Mouse (Mus musculus) hindbrain, postnatal 0 days (tissue): ENCODE results near the gene Ninj2. TPM values are rescaled to one million over a fixed set of nuclear protein-coding genes. Genes with fewer than 3 reads are reported as not detected.

ENCODE experiments used
- ATAC-seq: fragments of 200-750 bp; cut with Nextera tagmentation; 2 replicates; pipeline ENCODE4 v1.8.0; 2017; ENCODE audit warnings: mild to moderate bottlenecking, moderate TSS enrichment, moderate library complexity
- DNase-seq: peaks from one replicate; pipeline ENCODE4 v3.0.0-alpha.2; 2015; ENCODE audit warnings: low spot score
- H3K27ac ChIP-seq: fragments of 300-500 bp; sonication (generic); 2 replicates; pipeline ENCODE4 v1.5.1; 2014; ENCODE audit warnings: mild to moderate bottlenecking
- H3K27me3 ChIP-seq: fragments of 300-500 bp; sonication (generic); 2 replicates; pipeline ENCODE4 v1.6.1; 2014; ENCODE audit warnings: low read length, mixed read lengths; ENCODE audit not compliant: insufficient read depth
- H3K36me3 ChIP-seq: fragments of 300-500 bp; sonication (generic); 2 replicates; pipeline ENCODE4 v1.6.1; 2014; ENCODE audit warnings: low read length, mixed read lengths; ENCODE audit not compliant: insufficient read depth
- H3K4me1 ChIP-seq: fragments of 300-500 bp; sonication (generic); 2 replicates; pipeline ENCODE4 v1.6.1; 2014; ENCODE audit warnings: antibody characterized with exemption, low read length, mixed read lengths; ENCODE audit not compliant: insufficient read depth
- H3K4me2 ChIP-seq: fragments of 300-500 bp; sonication (generic); 2 replicates; pipeline ENCODE4 v1.6.1; 2014; ENCODE audit warnings: low read depth, mild to moderate bottlenecking, low read length, moderate library complexity, mixed read lengths
- H3K4me3 ChIP-seq: fragments of 300-500 bp; sonication (generic); 2 replicates; pipeline ENCODE4 v1.5.1; 2014; ENCODE audit warnings: low read length
- H3K9ac ChIP-seq: fragments of 300-500 bp; sonication (generic); replicated peaks from 2 replicates; pipeline ENCODE4 v1.6.1; 2014; ENCODE audit warnings: mild to moderate bottlenecking, low read length, moderate library complexity, mixed read lengths
- H3K9me3 ChIP-seq: fragments of 300-500 bp; sonication (generic); 2 replicates; pipeline ENCODE4 v1.6.1; 2016; ENCODE audit warnings: low read length, mixed read lengths
- CTCF ChIP-seq: IDR thresholded peaks from 2 replicates; pipeline ENCODE4 v1.5.1; 2016; ENCODE audit warnings: antibody characterized with exemption, control low read depth, low read depth
- WGBS: fragments of 180-500 bp; shearing (Covaris S2); extraction: QIAGEN DNeasy Blood & Tissue Kit; methylation state at CpG from one replicate; pipeline ENCODE4 v1.1.7; 2014; 5-methylcytosine and 5-hydroxymethylcytosine counted together
- polyA plus RNA-seq: library from polyadenylated mRNA; unstranded; fragments of >200 nt; fragmentation: Nextera tagmentation; extraction: Ambion mirVana; gene quantifications from 2 replicates; pipeline ENCODE4 v1.2.1, GENCODE M21; 2015
- total RNA-seq: library from RNA; depleted of rRNA; stranded (reverse); fragments of >200 nt; gene quantifications from 2 replicates; pipeline ENCODE4 v1.2.3, GENCODE M21; 2014

The Ninj2 gene
- total and polyA plus RNA-seq, 2 experiments from 2014 or later: not detected

DNA sequence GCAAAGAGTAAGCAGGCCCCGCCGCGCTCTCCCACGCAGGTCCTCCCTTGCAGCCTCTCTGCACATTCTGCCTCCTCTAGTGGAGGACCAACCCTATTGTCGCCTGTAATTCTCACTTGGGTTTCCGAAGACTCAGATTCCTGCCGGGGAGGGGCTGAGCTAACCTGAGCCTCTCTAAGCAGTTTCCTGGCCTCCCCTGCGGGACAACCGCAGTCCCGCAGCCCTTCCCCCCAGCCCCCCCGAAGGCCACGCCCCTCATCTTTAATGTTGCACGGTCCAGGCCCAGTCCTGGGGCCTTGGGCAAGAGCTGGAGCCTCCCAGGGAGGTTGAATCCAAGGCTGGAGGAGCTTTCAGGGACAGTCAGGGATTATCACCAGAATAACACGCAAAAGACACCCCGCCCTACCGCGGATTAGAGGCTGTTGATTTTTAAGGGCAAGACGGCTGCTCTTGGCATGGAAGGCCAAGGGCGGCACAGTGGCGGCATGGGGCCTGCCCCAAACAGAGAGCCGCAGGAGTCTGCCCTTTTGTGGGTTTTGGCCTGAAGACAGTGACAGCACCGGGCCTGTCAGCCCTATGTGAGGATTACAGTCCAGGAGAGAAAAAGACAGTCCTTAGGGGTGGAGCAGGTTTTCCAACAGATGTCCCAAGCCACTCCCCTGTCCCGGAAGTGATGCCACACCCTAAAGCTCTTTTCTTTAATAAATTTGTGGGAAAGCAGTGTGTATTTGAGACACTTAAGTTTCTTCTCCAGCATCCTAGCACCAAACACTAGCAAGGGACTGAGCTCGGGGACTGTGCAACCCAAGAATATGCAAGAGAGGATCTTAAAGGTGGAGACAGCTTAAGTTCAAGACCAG is 95.5 kb downstream of the Ninj2 start:
- ATAC-seq: no peak
- no peak for DNase-seq
- Histone ChIP-seq H3K9ac (no peak overlapping the region), H3K4me3 (no peak overlapping the region), H3K4me1 (no peaks in the 10 kb centered on the region), H3K36me3 (no peaks in the 10 kb centered on the region), H3K27me3 (no peaks in the 10 kb centered on the region), H3K27ac (no peak overlapping the region), H3K9me3 (no peaks in the 10 kb centered on the region), H3K4me2 (0 out of 2 replicates have a peak overlapping the region, but pooled peaks have one; percentile 6)
- 24% methylated on average over 24 of the region's 24 CpGs for WGBS
- TF ChIP-seq CTCF: peak; percentile 19; the same call in 1 of the 2 replicates

GRCm38 (mm10) chr6:120189287-120189686 is 96.1 kb downstream of the Ninj2 start:
- H3K4me1 ChIP-seq: no peaks in the 10 kb centered on the region

GRCm38 (mm10) chr6:120190365-120190764 is 97.2 kb downstream of the Ninj2 start:
- Histone ChIP-seq H3K4me2 (no peak overlapping the region), H3K9me3 (no peaks in the 10 kb centered on the region), H3K27me3 (no peaks in the 10 kb centered on the region), H3K27ac (no peak overlapping the region), H3K4me3 (no peak overlapping the region), H3K9ac (no peak overlapping the region), H3K4me1 (no peaks in the 10 kb centered on the region), H3K36me3 (no peaks in the 10 kb centered on the region)
- DNase-seq (no peak), ATAC-seq (no peak)
- no peak for TF ChIP-seq CTCF
- 97% methylated on average over 4 of the region's 4 CpGs for WGBS

More at GRCm38 (mm10) chr6:120189287-120189686, 96.1 kb downstream of the Ninj2 start:
- Histone ChIP-seq H3K4me2 (no peak overlapping the region), H3K9ac (no peak overlapping the region), H3K27ac (no peak overlapping the region), H3K27me3 (no peaks in the 10 kb centered on the region), H3K9me3 (no peaks in the 10 kb centered on the region), H3K4me3 (no peak overlapping the region), H3K36me3 (no peaks in the 10 kb centered on the region)
- TF ChIP-seq CTCF: no peak
- no peak for ATAC-seq
- no peak for DNase-seq
- 79% methylated on average over 5 of the region's 5 CpGs for WGBS

DNA sequence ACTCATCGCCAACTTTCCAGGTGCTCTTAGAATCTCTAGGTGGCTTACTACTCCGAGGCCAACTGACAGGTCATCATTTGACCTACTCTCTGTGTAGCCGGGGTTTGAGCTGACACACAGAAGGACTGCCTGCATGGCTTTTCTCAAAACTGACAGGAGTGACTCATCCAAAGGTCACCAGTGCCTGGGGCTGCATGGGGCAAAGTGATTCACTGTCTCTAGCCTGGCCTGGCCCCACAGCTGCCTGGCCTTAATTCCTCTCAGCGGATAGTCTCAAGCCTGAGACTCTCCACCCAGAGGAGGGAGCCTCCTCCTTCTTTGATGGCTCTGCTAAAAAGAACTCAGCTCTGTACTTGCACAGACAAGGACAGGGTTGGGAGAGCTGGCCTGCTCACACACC is 97.8 kb downstream of the Ninj2 start:
- Histone ChIP-seq H3K4me1 (no peaks in the 10 kb centered on the region), H3K4me2 (no peak overlapping the region), H3K27me3 (no peaks in the 10 kb centered on the region), H3K9me3 (no peaks in the 10 kb centered on the region), H3K27ac (no peak overlapping the region), H3K36me3 (no peaks in the 10 kb centered on the region), H3K9ac (no peak overlapping the region), H3K4me3 (no peak overlapping the region)
- no peak for TF ChIP-seq CTCF
- DNase-seq: no peak
- WGBS: 87% methylated on average over 4 of the region's 4 CpGs
- ATAC-seq: no peak

- DNase-seq: no peak
- no peaks in the 10 kb centered on the region for H3K27me3 ChIP-seq
- H3K4me2 ChIP-seq: no peak overlapping the region
- no peaks in the 10 kb centered on the region for H3K4me1 ChIP-seq
- no peak for TF ChIP-seq CTCF
- H3K9ac ChIP-seq: no peak overlapping the region
- WGBS: 73% methylated on average over 7 of the region's 7 CpGs
- H3K4me3 ChIP-seq: no peak overlapping the region
- ATAC-seq: no peak
- H3K9me3 ChIP-seq: no peaks in the 10 kb centered on the region
- no peaks in the 10 kb centered on the region for H3K36me3 ChIP-seq
- H3K27ac ChIP-seq: no peak overlapping the region
Measured at GRCm38 (mm10) chr6:120191396-120192170, 98.4 kb downstream of the Ninj2 start.

DNA sequence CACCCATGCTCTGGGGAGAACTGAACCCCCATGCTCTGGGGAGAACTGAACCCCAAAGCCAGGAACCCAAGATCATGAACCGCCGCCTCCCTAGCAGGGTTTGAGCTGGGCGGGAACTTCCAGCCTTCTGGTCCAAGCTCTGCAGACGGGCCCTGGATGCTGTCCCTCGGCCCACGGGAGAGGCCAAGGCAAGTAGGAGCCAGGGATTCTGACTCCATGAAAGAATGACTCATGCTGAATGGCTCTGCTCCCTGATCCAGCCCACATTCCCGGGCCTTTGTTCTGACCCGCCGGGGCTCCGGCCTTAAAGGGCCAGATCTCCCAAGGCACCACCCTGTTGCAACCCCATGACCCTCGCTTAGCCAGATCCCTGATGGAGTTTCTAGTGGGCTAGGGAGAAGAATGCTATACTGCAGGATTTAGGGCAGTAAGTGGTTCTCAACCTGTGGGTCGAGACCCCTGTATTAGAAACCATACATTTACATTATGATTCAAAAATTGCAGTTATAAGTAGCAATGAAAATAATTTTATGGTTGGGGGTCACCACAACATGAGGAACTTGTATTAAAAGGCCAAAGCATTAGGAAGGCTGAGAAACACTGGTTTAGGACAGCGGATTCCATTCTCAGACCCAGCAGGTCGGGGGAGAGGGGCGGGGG is 99.2 kb downstream of the Ninj2 start:
- H3K27ac ChIP-seq: no peak overlapping the region
- H3K36me3 ChIP-seq: no peaks in the 10 kb centered on the region
- no peak overlapping the region for H3K4me3 ChIP-seq
- no peaks in the 10 kb centered on the region for H3K4me1 ChIP-seq
- no peak for TF ChIP-seq CTCF
- DNase-seq: peak; percentile 58
- no peak overlapping the region for H3K9ac ChIP-seq
- no peaks in the 10 kb centered on the region for H3K9me3 ChIP-seq
- no peaks in the 10 kb centered on the region for H3K27me3 ChIP-seq
- ATAC-seq: peak; percentile 24; the same call in 1 of the 2 replicates
- 20% methylated on average over 14 of the region's 15 CpGs for WGBS
- H3K4me2 ChIP-seq: no peak overlapping the region
